Mouse (Mus musculus) MEL (cell line): ENCODE results near the gene Sh3rf1. TPM values are rescaled to one million over a fixed set of nuclear protein-coding genes. Genes with fewer than 3 reads are reported as not detected.

ENCODE experiments used
- polyA plus RNA-seq, 2 experiments: library from polyadenylated mRNA; stranded (reverse) in 1 of 2; unstranded in 1 of 2; fragments of >175 nt in 1 of 2; fragments of >200 nt in 1 of 2; gene quantifications; 2 replicates each; pipeline versions ENCODE4 v1.2.1 to v1.2.4; 2012; ENCODE audit warnings: low replicate concordance in 2 of 2, low read depth in 1 of 2; ENCODE audit not compliant: insufficient read length in 2 of 2, insufficient read depth in 1 of 2, missing spikeins in 1 of 2
- total RNA-seq: library from RNA; depleted of rRNA; stranded (reverse); fragments of 300-350 nt; gene quantifications from 2 replicates; pipeline ENCODE4 v1.2.3, GENCODE M21; 2012; rRNA removed

The Sh3rf1 gene
- total and polyA plus RNA-seq, 3 experiments, result 1.5 to 5.9 TPM; not detected in 1

Other genes starting within 250 kb of the Sh3rf1 start
- 28.8 and 34.6 TPM in 2 replicates for gene Clcn3, start 240.6 kb upstream of the Sh3rf1 start, total RNA-seq
- 10 to 100 TPM; 33.0 to 65.6 TPM for gene Clcn3, start 240.6 kb upstream of the Sh3rf1 start, polyA plus RNA-seq
- 8.9 and 11.5 TPM in 2 replicates for gene Nek1, start 230.7 kb upstream of the Sh3rf1 start, total RNA-seq
- 10 to 100 TPM; 15.6 to 35.3 TPM for gene Nek1, start 230.7 kb upstream of the Sh3rf1 start, polyA plus RNA-seq